Mouse (Mus musculus) hindbrain, embryonic 14.5 days (tissue): ENCODE data around the gene Iqch. TPM values are rescaled to one million over a fixed set of nuclear protein-coding genes. Genes with fewer than 3 reads are reported as not detected.

Experiments used
- ATAC-seq: fragments of 200-750 bp; cut with Nextera tagmentation; 2 replicates; pipeline ENCODE4 v1.8.0; 2017; ENCODE audit warnings: moderate number of reproducible peaks, mild to moderate bottlenecking, moderate TSS enrichment, moderate library complexity; ENCODE audit not compliant: low FRiP score
- DNase-seq: peaks from one replicate; pipeline ENCODE4 v3.0.0-alpha.2; 2015; ENCODE audit warnings: low spot score
- H3K27ac ChIP-seq: fragments of 300-500 bp; sonication (generic); 2 replicates; pipeline ENCODE4 v1.5.1; 2014; ENCODE audit warnings: mild to moderate bottlenecking, moderate library complexity
- H3K27me3 ChIP-seq: fragments of 300-500 bp; sonication (generic); 2 replicates; pipeline ENCODE4 v1.6.1; 2014; ENCODE audit warnings: mild to moderate bottlenecking, low read length, mixed read lengths; ENCODE audit not compliant: control insufficient read depth, insufficient read depth
- H3K36me3 ChIP-seq: fragments of 300-500 bp; sonication (generic); replicated peaks from 2 replicates; pipeline ENCODE4 v1.6.1; 2014; ENCODE audit not compliant: control insufficient read depth, insufficient read depth
- H3K4me1 ChIP-seq: fragments of 300-500 bp; sonication (generic); replicated peaks from 2 replicates; pipeline ENCODE4 v1.6.1; 2014; ENCODE audit warnings: antibody characterized with exemption, low read length, mixed read lengths; ENCODE audit not compliant: control insufficient read depth, insufficient read depth
- H3K4me2 ChIP-seq: fragments of 300-500 bp; sonication (generic); replicated peaks from 2 replicates; pipeline ENCODE4 v1.6.1; 2014; ENCODE audit warnings: mild to moderate bottlenecking, moderate library complexity
- H3K4me3 ChIP-seq: fragments of 300-500 bp; sonication (generic); replicated peaks from 2 replicates; pipeline ENCODE4 v1.5.1; 2014; ENCODE audit warnings: mild to moderate bottlenecking, low read length
- H3K9ac ChIP-seq: fragments of 300-500 bp; sonication (generic); 2 replicates; pipeline ENCODE4 v1.6.1; 2014
- H3K9me3 ChIP-seq: fragments of 300-500 bp; sonication (generic); 2 replicates; pipeline ENCODE4 v1.6.1; 2016; ENCODE audit warnings: low read length; ENCODE audit not compliant: control insufficient read depth
- WGBS: fragments of 180-500 bp; shearing (Covaris S2); extraction: QIAGEN DNeasy Blood & Tissue Kit; methylation state at CpG from one replicate; pipeline ENCODE4 v1.1.7; 2014; 5-methylcytosine and 5-hydroxymethylcytosine counted together
- polyA plus RNA-seq: library from polyadenylated mRNA; unstranded; fragments of >200 nt; fragmentation: Nextera tagmentation; extraction: Ambion mirVana; gene quantifications from 2 replicates; pipeline ENCODE4 v1.2.1, GENCODE M21; 2014

Gene Iqch
- polyA plus RNA-seq, 1 experiment from 2014 or later = 0.37 TPM

GRCm38 (mm10) chr9:63395612-63396011, 206.7 kb downstream of the Iqch start:
- H3K9me3 ChIP-seq = no peaks in the 10 kb centered on the region
- no peaks in the 10 kb centered on the region for H3K27me3 ChIP-seq
- H3K4me3 ChIP-seq = no peak overlapping the region
- no peaks in the 10 kb centered on the region for H3K36me3 ChIP-seq
- no peak overlapping the region for H3K9ac ChIP-seq
- H3K4me2 ChIP-seq = peak overlapping the region; percentile 19; the same call in 1 of the 2 replicates
- ATAC-seq (no peak), DNase-seq (no peak)
- H3K27ac ChIP-seq = no peak overlapping the region
- peaks cover 5% of the 10 kb centered on the region for H3K4me1 ChIP-seq
- 80% methylated on average over 7 of the region's 7 CpGs for WGBS

- ATAC-seq = no peak
- no peak overlapping the region for H3K9ac ChIP-seq
- DNase-seq = no peak
- H3K27me3 ChIP-seq = no peaks in the 10 kb centered on the region
- no peaks in the 10 kb centered on the region for H3K9me3 ChIP-seq
- no peak overlapping the region for H3K27ac ChIP-seq
- no peaks in the 10 kb centered on the region for H3K36me3 ChIP-seq
- no peak overlapping the region for H3K4me3 ChIP-seq
- H3K4me1 ChIP-seq = no peaks in the 10 kb centered on the region
- H3K4me2 ChIP-seq = no peak overlapping the region
- 74% methylated on average over 2 of the region's 2 CpGs for WGBS
Measured at GRCm38 (mm10) chr9:63391307-63391706, 211.0 kb downstream of the Iqch start.

DNA sequence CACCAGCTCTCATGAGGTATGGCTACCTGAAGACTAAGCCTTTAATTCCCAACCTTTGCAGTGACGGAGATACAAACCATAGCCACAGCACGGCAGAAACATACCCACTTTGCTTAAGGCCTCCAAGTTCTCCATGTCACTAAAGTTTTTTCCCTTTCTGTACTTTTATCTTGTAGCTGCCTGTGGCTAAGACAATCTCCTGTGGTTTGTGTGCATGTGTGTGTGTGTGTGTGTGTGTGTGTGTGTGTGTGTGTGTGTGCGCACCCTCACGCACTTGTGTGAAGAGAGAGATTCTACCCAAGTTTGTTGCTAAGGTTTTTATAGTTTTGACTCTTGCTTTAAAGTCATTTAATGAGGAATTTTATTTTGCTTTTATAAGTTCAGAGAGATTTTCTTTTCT, 219.5 kb downstream of the Iqch start:
- no peaks in the 10 kb centered on the region for H3K9me3 ChIP-seq
- H3K27me3 ChIP-seq = no peaks in the 10 kb centered on the region
- H3K36me3 ChIP-seq = no peaks in the 10 kb centered on the region
- ATAC-seq = no peak
- H3K27ac ChIP-seq = no peak overlapping the region
- no peak for DNase-seq
- no peak overlapping the region for H3K9ac ChIP-seq
- peaks cover 7% of the 10 kb centered on the region; the same call in 1 of the 2 replicates for H3K4me1 ChIP-seq
- no peak overlapping the region for H3K4me3 ChIP-seq
- 90% methylated on average over 4 of the region's 4 CpGs for WGBS
- no peak overlapping the region for H3K4me2 ChIP-seq

DNA sequence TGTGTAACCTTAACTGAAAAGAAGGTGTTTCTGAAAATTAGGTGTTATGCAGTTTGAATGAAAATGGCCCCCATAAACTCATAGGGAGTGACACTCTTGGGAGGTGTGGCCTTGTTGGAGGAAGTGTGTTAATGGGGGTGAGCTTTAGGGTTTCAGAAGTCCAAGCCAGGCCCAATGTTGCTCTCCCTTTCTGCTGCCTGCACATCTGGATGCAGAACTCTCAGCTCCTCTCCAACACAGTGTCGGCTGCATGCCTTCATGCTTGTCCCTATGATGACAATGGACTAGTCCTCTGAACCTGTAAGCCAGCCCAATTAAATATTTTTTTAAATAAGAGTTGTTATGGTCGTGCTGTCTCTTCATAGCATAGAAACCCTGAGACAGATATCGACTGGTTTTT, 222.0 kb downstream of the Iqch start:
- DNase-seq = no peak
- ATAC-seq = no peak
- H3K4me3 ChIP-seq = no peak overlapping the region
- H3K36me3 ChIP-seq = no peaks in the 10 kb centered on the region
- no peaks in the 10 kb centered on the region for H3K9me3 ChIP-seq
- H3K4me1 ChIP-seq = peaks cover 27% of the 10 kb centered on the region
- no peak overlapping the region for H3K27ac ChIP-seq
- no peak overlapping the region for H3K9ac ChIP-seq
- H3K4me2 ChIP-seq = no peak overlapping the region
- WGBS = 81% methylated on average over 3 of the region's 3 CpGs
- no peaks in the 10 kb centered on the region for H3K27me3 ChIP-seq

- ATAC-seq (no peak), DNase-seq (peak; percentile 42)
- Histone ChIP-seq H3K4me1 (peaks cover 30% of the 10 kb centered on the region), H3K4me3 (peak overlapping the region; percentile 78), H3K36me3 (0 out of 2 replicates have a peak, but pooled peaks cover 6% of the 10 kb centered on the region), H3K9ac (peak overlapping the region; percentile 91), H3K4me2 (peak overlapping the region; percentile 97), H3K27ac (peak overlapping the region; percentile 87), H3K27me3 (no peaks in the 10 kb centered on the region), H3K9me3 (no peaks in the 10 kb centered on the region)
- WGBS = 18% methylated on average over 8 of the region's 8 CpGs
Measured at GRCm38 (mm10) chr9:63378174-63378573, 224.1 kb downstream of the Iqch start.

GRCm38 (mm10) chr9:63377270-63378142, 224.8 kb downstream of the Iqch start, which contains the start of gene Map2k5:
Map2k5 (minus strand) TSS chr9:63377902.
- no peaks in the 10 kb centered on the region for H3K9me3 ChIP-seq
- H3K36me3 ChIP-seq = 0 out of 2 replicates have a peak, but pooled peaks cover 6% of the 10 kb centered on the region
- DNase-seq (peak; percentile 85), ATAC-seq (peak; percentile 93)
- H3K4me3 ChIP-seq = peak within 1 kb of the TSS; percentile 78
- H3K4me1 ChIP-seq = peaks cover 31% of the 10 kb centered on the region
- peak within 1 kb of the TSS; percentile 87 for H3K27ac ChIP-seq
- no peaks in the 10 kb centered on the region for H3K27me3 ChIP-seq
- WGBS = 2% methylated on average over 54 of the region's 58 CpGs
- H3K4me2 ChIP-seq = peak within 1 kb of the TSS; percentile 97
- peak within 1 kb of the TSS; percentile 91 for H3K9ac ChIP-seq

- H3K9ac ChIP-seq = no peak overlapping the region
- no peak overlapping the region for H3K4me2 ChIP-seq
- H3K4me3 ChIP-seq = no peak overlapping the region
- 96% methylated on average over 2 of the region's 2 CpGs for WGBS
- peaks cover 16% of the 10 kb centered on the region for H3K36me3 ChIP-seq
- no peak overlapping the region for H3K27ac ChIP-seq
- ATAC-seq (no peak), DNase-seq (no peak)
- H3K27me3 ChIP-seq = no peaks in the 10 kb centered on the region
- peaks cover 28% of the 10 kb centered on the region for H3K4me1 ChIP-seq
- no peaks in the 10 kb centered on the region for H3K9me3 ChIP-seq
Measured at GRCm38 (mm10) chr9:63373315-63373714, 229.0 kb downstream of the Iqch start.

DNA sequence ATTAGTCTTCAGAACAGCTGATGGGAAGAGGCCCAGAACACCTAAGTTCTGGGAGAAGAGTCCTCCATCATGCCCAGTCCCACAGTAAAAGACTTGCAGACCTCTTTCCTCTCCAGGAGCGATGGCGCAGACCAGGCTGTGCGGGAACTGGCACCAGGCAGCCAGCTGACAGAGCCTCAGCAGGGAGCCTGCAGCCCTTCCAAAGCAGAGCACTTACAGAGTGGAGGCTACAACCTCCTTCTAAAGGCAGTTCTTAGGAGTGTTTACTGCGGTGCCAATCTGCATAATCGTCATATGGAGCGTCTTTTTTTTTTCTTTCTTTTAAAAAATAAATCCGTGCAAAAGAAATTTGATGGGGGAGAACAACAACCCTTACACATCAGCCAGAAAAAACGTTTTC, 229.8 kb downstream of the Iqch start:
- peaks cover 16% of the 10 kb centered on the region for H3K36me3 ChIP-seq
- peaks cover 26% of the 10 kb centered on the region for H3K4me1 ChIP-seq
- H3K4me2 ChIP-seq = no peak overlapping the region
- no peak overlapping the region for H3K4me3 ChIP-seq
- 58% methylated on average over 8 of the region's 8 CpGs for WGBS
- no peak overlapping the region for H3K9ac ChIP-seq
- no peak for DNase-seq
- no peaks in the 10 kb centered on the region for H3K27me3 ChIP-seq
- ATAC-seq = no peak
- no peaks in the 10 kb centered on the region for H3K9me3 ChIP-seq
- no peak overlapping the region for H3K27ac ChIP-seq
